In the genomic region with DNA sequence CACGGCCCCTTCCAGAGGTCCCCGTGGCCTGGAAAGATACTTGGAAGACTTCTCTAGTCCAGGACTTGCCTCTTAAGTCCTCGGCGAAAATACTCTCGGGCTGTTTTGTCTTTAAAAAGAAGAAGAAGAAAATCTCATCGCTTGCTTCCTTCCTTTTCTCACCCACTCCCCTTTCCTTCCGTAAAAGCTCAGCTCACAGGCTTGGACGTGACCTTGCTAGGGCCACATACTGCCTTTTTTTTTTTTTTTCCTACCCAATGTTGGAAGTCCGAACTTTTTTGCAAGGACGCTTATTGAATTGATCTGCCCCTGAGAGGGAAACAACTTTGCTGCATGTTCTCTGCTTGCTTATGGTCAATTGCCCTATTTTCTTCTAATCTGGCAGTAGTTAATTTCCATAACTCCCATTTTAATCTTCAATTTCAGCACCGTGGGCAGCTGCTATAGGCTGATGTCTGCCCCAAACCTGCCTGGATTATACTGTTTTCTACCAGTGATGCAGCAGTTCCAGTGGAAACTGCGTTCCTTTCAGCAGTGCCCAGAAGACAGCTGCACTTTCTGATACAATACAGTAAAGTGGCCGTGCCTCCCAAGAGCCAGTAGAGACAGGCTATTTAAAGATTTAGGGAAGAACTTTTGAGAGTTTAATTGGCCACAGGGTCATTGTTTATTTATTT, we compare ENCODE assay signal across 8 mouse cellular contexts. TPM values are rescaled to one million over a fixed set of nuclear protein-coding genes. Genes with fewer than 3 reads are reported as not detected.
DNase-seq lines count a peak whose midpoint lies in the region; ATAC-seq and TF ChIP-seq lines count a peak whose summit lies in the region.

No protein-coding gene starts in this region.

- peak overlapping the region; percentile 93 for H3K27ac ChIP-seq in spleen, adult 2 months (ENCODE audit: insufficient read depth, low read length)
- peak overlapping the region; percentile 69 for H3K27ac ChIP-seq in cortical plate, adult 2 months (ENCODE audit: insufficient read depth, low read length)
- peak overlapping the region; percentile 94 for H3K27ac ChIP-seq in hindbrain, embryonic 15.5 days (replicated peaks)

- peak overlapping the region; percentile 75 for H3K9ac ChIP-seq in hindbrain, embryonic 15.5 days

- TF ChIP-seq POLR2A in spleen, adult 2 months (IDR thresholded peaks at IDR 0.05; ENCODE audit: low read depth, low read length) = no peak
- TF ChIP-seq POLR2A in cortical plate, adult 2 months (IDR thresholded peaks at IDR 0.05; ENCODE audit: extremely low read depth, insufficient read depth, low read length) = no peak

- no peaks in the 10 kb centered on the region; the same call in 1 of the 2 replicates for H3K4me1 ChIP-seq in spleen, adult 2 months (ENCODE audit: control insufficient read depth, insufficient read depth, insufficient read length)
- peaks cover 5% of the 10 kb centered on the region; the same call in 1 of the 2 replicates for H3K4me1 ChIP-seq in cortical plate, adult 2 months (ENCODE audit: control insufficient read depth, insufficient read depth, low read length)
- peaks cover 22% of the 10 kb centered on the region for H3K4me1 ChIP-seq in hindbrain, embryonic 15.5 days (replicated peaks)
- H3K4me1 ChIP-seq in megakaryocyte, embryonic 14.5 days = peaks cover 40% of the 10 kb centered on the region

- no peak for TF ChIP-seq CTCF in spleen, adult 2 months (IDR thresholded peaks at IDR 0.05; ENCODE audit: extremely low read depth, insufficient read depth, insufficient read length, insufficient replicate concordance)
- TF ChIP-seq CTCF in cortical plate, adult 2 months (IDR thresholded peaks at IDR 0.05; ENCODE audit: extremely low read depth, insufficient read depth, low read length) = no peak

- ATAC-seq in hindbrain, embryonic 15.5 days (ENCODE audit: low FRiP score, low read depth) = no peak

- peak overlapping the region; percentile 69 for H3K4me3 ChIP-seq in spleen, adult 2 months (ENCODE audit: extremely low read depth, insufficient read depth, insufficient read length)
- peak overlapping the region; percentile 80 for H3K4me3 ChIP-seq in cortical plate, adult 2 months (ENCODE audit: insufficient read depth, low read length)
- peak overlapping the region; percentile 83 for H3K4me3 ChIP-seq in hindbrain, embryonic 15.5 days
- peak overlapping the region; percentile 97 for H3K4me3 ChIP-seq in megakaryocyte, embryonic 14.5 days (replicated peaks)

- H3K36me3 ChIP-seq in spleen, adult 2 months (ENCODE audit: control insufficient read depth, insufficient read depth, low read length) = no peaks in the 10 kb centered on the region
- no peaks in the 10 kb centered on the region for H3K36me3 ChIP-seq in hindbrain, embryonic 15.5 days
- no peaks in the 10 kb centered on the region for H3K36me3 ChIP-seq in megakaryocyte, embryonic 14.5 days (replicated peaks; ENCODE audit: low read length)

- H3K4me2 ChIP-seq in hindbrain, embryonic 15.5 days = peak overlapping the region; percentile 77

- no peaks in the 10 kb centered on the region for H3K27me3 ChIP-seq in spleen, adult 2 months (ENCODE audit: control insufficient read depth, insufficient read depth, low read length)
- no peaks in the 10 kb centered on the region for H3K27me3 ChIP-seq in hindbrain, embryonic 15.5 days
- no peaks in the 10 kb centered on the region for H3K27me3 ChIP-seq in megakaryocyte, embryonic 14.5 days (replicated peaks)

- no peaks in the 10 kb centered on the region for H3K9me3 ChIP-seq in hindbrain, embryonic 15.5 days
- H3K9me3 ChIP-seq in megakaryocyte, embryonic 14.5 days = no peaks in the 10 kb centered on the region

- WGBS in spleen, adult 2 months = 1% methylated on average over 13 of the region's 13 CpGs
- 2% methylated on average over 13 of the region's 13 CpGs for WGBS in hindbrain, embryonic 15.5 days

- DNase-seq in spleen, adult 2 months (ENCODE audit: low read depth in 1 of 2, low spot score in 2 of 2) = no peak
- DNase-seq in spleen, adult 18-20 months = no peak
- no peak for DNase-seq in layer of hippocampus, adult 9-11 months
- DNase-seq in urinary bladder, postnatal 4 days (ENCODE audit: low spot score in 2 of 2) = no peak
- no peak for DNase-seq in spleen, adult 12 weeks (ENCODE audit: low spot score)

RNA-seq across cellular contexts. Expression of gene Rnf13, which starts 0.7 kb away (rescaled TPM):
- 20.7 and 28.1 TPM in 2 replicates for polyA plus RNA-seq in spleen, adult 2 months (2012; rRNA removed)
- 112 and 117 TPM in 2 replicates for polyA plus RNA-seq in cortical plate, adult 2 months (2012; rRNA removed)
- 91.0 and 93.9 TPM in 2 replicates for polyA plus RNA-seq in hindbrain, embryonic 15.5 days (2015; fragmentation: Nextera tagmentation; extraction: Ambion mirVana)
- 0.77 TPM in 1 of 2 replicates, not detected in the other for polyA plus RNA-seq in megakaryocyte, embryonic 14.5 days (2012; ENCODE audit: insufficient read depth, low replicate concordance)

RNA-seq across cellular contexts. Expression of gene Ankub1, which starts 44.0 kb away (rescaled TPM):
- polyA plus RNA-seq in spleen, adult 2 months (2012; rRNA removed) = not detected in 2 replicates
- 2.1 and 2.9 TPM in 2 replicates for polyA plus RNA-seq in cortical plate, adult 2 months (2012; rRNA removed)
- polyA plus RNA-seq in hindbrain, embryonic 15.5 days (2015; fragmentation: Nextera tagmentation; extraction: Ambion mirVana) = 0.27 and 0.37 TPM in 2 replicates
- not detected in 2 replicates for polyA plus RNA-seq in megakaryocyte, embryonic 14.5 days (2012; ENCODE audit: insufficient read depth, low replicate concordance)

Comparison
In these comparisons a context has a peak if more than half of its experiments do, and no peak if none do; other contexts are left out.
1. RNA of gene Rnf13, which starts 0.7 kb away (polyA plus RNA-seq): 112 to 117 TPM in cortical plate, adult 2 months, 91.0 to 93.9 TPM in hindbrain, embryonic 15.5 days and 20.7 to 28.1 TPM in spleen, adult 2 months; 0.77 TPM in megakaryocyte, embryonic 14.5 days; every median in the first group is over 10 times any median in the second.
2. Peak in every context shown above with its lines, with median percentiles within 50 percentile points of each other: H3K27ac ChIP-seq and H3K4me3 ChIP-seq.